Mouse (Mus musculus): ENCODE data around the gene Ywhag.

Ywhag gene

GRCm38 (mm10) chr5:135968781-135969180 lies 34.4 kb upstream of the Ywhag start:
- Histone ChIP-seq H3K9me3 (ENCODE audit: low read length) (no peaks in the 10 kb centered on the region), H3K4me1 (replicated peaks; ENCODE audit: low read depth, low read length) (peaks cover 72% of the 10 kb centered on the region), H3K4me3 (replicated peaks; ENCODE audit: low read length) (no peak overlapping the region), H3K27me3 (ENCODE audit: insufficient read depth, low read length) (no peaks in the 10 kb centered on the region), H3K36me3 (ENCODE audit: insufficient read depth, low read length) (no peaks in the 10 kb centered on the region)
- no peak for TF ChIP-seq NANOG (IDR thresholded peaks at IDR 0.05; ENCODE audit: borderline replicate concordance, low read length)
- peak; percentile 100 for TF ChIP-seq CTCF (conservative IDR thresholded peaks at IDR 0.05; ENCODE audit: low read length)
- TF ChIP-seq POU5F1 (IDR thresholded peaks at IDR 0.05; ENCODE audit: borderline replicate concordance, low read length), result no peak

GRCm38 (mm10) chr5:135966866-135967265 lies 32.5 kb upstream of the Ywhag start:
- no peaks in the 10 kb centered on the region for H3K9me3 ChIP-seq (ENCODE audit: low read length)
- H3K27me3 ChIP-seq (ENCODE audit: insufficient read depth, low read length), result no peaks in the 10 kb centered on the region
- no peak for TF ChIP-seq POU5F1 (IDR thresholded peaks at IDR 0.05; ENCODE audit: borderline replicate concordance, low read length)
- peak; percentile 80 for TF ChIP-seq CTCF (conservative IDR thresholded peaks at IDR 0.05; ENCODE audit: low read length)
- no peak for TF ChIP-seq NANOG (IDR thresholded peaks at IDR 0.05; ENCODE audit: borderline replicate concordance, low read length)
- no peak overlapping the region for H3K4me3 ChIP-seq (replicated peaks; ENCODE audit: low read length)
- no peaks in the 10 kb centered on the region for H3K36me3 ChIP-seq (ENCODE audit: insufficient read depth, low read length)
- peaks cover 60% of the 10 kb centered on the region for H3K4me1 ChIP-seq (replicated peaks; ENCODE audit: low read depth, low read length)

GRCm38 (mm10) chr5:135965501-135965930 lies 31.1 kb upstream of the Ywhag start:
- peaks cover 69% of the 10 kb centered on the region for H3K4me1 ChIP-seq (replicated peaks; ENCODE audit: low read depth, low read length)
- peaks cover 9% of the 10 kb centered on the region for H3K36me3 ChIP-seq (ENCODE audit: insufficient read depth, low read length)
- H3K27me3 ChIP-seq (ENCODE audit: insufficient read depth, low read length), result no peaks in the 10 kb centered on the region
- no peaks in the 10 kb centered on the region for H3K9me3 ChIP-seq (ENCODE audit: low read length)
- TF ChIP-seq NANOG (IDR thresholded peaks at IDR 0.05; ENCODE audit: borderline replicate concordance, low read length) (no peak), CTCF (conservative IDR thresholded peaks at IDR 0.05; ENCODE audit: low read length) (no peak), POU5F1 (IDR thresholded peaks at IDR 0.05; ENCODE audit: borderline replicate concordance, low read length) (no peak)
- H3K4me3 ChIP-seq (replicated peaks; ENCODE audit: low read length), result peak overlapping the region; percentile 77

GRCm38 (mm10) chr5:135963280-135963627 lies 28.8 kb upstream of the Ywhag start:
- TF ChIP-seq CTCF (conservative IDR thresholded peaks at IDR 0.05; ENCODE audit: low read length), result no peak
- TF ChIP-seq POU5F1 (IDR thresholded peaks at IDR 0.05; ENCODE audit: borderline replicate concordance, low read length), result no peak
- TF ChIP-seq NANOG (IDR thresholded peaks at IDR 0.05; ENCODE audit: borderline replicate concordance, low read length), result no peak
- Histone ChIP-seq H3K27me3 (ENCODE audit: insufficient read depth, low read length) (no peaks in the 10 kb centered on the region), H3K4me1 (replicated peaks; ENCODE audit: low read depth, low read length) (peaks cover 76% of the 10 kb centered on the region), H3K4me3 (replicated peaks; ENCODE audit: low read length) (peak overlapping the region; percentile 88), H3K36me3 (ENCODE audit: insufficient read depth, low read length) (peaks cover 12% of the 10 kb centered on the region), H3K9me3 (ENCODE audit: low read length) (peaks cover 2% of the 10 kb centered on the region; the same call in 1 of the 2 replicates)

GRCm38 (mm10) chr5:135962492-135963279 lies 28.3 kb upstream of the Ywhag start:
- no peaks in the 10 kb centered on the region for H3K27me3 ChIP-seq (ENCODE audit: insufficient read depth, low read length)
- H3K4me3 ChIP-seq (replicated peaks; ENCODE audit: low read length), result peak overlapping the region; percentile 88
- no peak for TF ChIP-seq NANOG (IDR thresholded peaks at IDR 0.05; ENCODE audit: borderline replicate concordance, low read length)
- TF ChIP-seq CTCF (conservative IDR thresholded peaks at IDR 0.05; ENCODE audit: low read length), result no peak
- TF ChIP-seq POU5F1 (IDR thresholded peaks at IDR 0.05; ENCODE audit: borderline replicate concordance, low read length), result no peak
- peaks cover 12% of the 10 kb centered on the region for H3K36me3 ChIP-seq (ENCODE audit: insufficient read depth, low read length)
- H3K4me1 ChIP-seq (replicated peaks; ENCODE audit: low read depth, low read length), result peaks cover 75% of the 10 kb centered on the region
- H3K9me3 ChIP-seq (ENCODE audit: low read length), result peaks cover 5% of the 10 kb centered on the region; the same call in 1 of the 2 replicates

- H3K36me3 ChIP-seq (ENCODE audit: insufficient read depth, low read length), result peaks cover 12% of the 10 kb centered on the region
- peak overlapping the region; percentile 79 for H3K4me3 ChIP-seq (replicated peaks; ENCODE audit: low read length)
- no peak for TF ChIP-seq CTCF (conservative IDR thresholded peaks at IDR 0.05; ENCODE audit: low read length)
- no peak for TF ChIP-seq POU5F1 (IDR thresholded peaks at IDR 0.05; ENCODE audit: borderline replicate concordance, low read length)
- no peak for TF ChIP-seq NANOG (IDR thresholded peaks at IDR 0.05; ENCODE audit: borderline replicate concordance, low read length)
- H3K4me1 ChIP-seq (replicated peaks; ENCODE audit: low read depth, low read length), result peaks cover 75% of the 10 kb centered on the region
- H3K27me3 ChIP-seq (ENCODE audit: insufficient read depth, low read length), result no peaks in the 10 kb centered on the region
- H3K9me3 ChIP-seq (ENCODE audit: low read length), result peaks cover 5% of the 10 kb centered on the region; the same call in 1 of the 2 replicates
Measured at GRCm38 (mm10) chr5:135962125-135962491, 27.7 kb upstream of the Ywhag start.

DNA sequence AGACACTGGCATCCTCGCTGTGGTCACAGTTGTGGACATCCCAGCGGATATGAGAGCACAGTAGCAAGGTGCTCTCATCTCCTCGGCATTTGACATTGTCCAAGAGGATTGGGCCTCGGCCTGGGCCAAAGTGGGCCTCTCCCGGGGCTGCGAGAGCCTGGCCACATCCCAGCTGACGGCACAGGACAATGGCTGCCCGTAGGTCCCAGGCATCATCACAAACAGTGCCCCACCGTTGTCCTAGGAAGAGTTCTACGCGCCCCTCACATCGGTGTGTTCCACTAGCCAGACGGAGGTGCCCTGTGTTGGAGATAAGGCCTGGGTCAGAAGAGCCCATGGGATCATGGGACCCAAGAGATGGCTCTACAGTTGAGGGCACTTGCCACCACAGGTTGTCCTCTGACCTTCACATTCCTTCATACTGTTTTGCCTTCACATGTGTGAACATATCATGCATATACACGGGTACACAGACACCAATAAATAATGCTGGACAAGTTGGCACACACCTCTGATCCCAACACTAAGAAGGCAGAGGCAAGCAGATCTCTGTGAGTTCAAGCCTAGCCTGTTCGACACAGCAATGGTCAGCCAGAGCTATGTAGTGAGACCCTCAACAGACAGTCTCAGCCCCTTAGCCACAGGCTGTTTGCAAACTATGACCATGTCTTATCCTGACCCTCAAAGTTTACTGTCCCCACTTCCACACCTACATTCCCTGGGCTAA lies 26.7 kb upstream of the Ywhag start:
- Histone ChIP-seq H3K36me3 (ENCODE audit: insufficient read depth, low read length) (peaks cover 12% of the 10 kb centered on the region), H3K4me3 (replicated peaks; ENCODE audit: low read length) (peak overlapping the region; percentile 79), H3K27me3 (ENCODE audit: insufficient read depth, low read length) (no peaks in the 10 kb centered on the region), H3K4me1 (replicated peaks; ENCODE audit: low read depth, low read length) (peaks cover 85% of the 10 kb centered on the region), H3K9me3 (ENCODE audit: low read length) (peaks cover 5% of the 10 kb centered on the region; the same call in 1 of the 2 replicates)
- TF ChIP-seq CTCF (conservative IDR thresholded peaks at IDR 0.05; ENCODE audit: low read length) (no peak), POU5F1 (IDR thresholded peaks at IDR 0.05; ENCODE audit: borderline replicate concordance, low read length) (no peak), NANOG (IDR thresholded peaks at IDR 0.05; ENCODE audit: borderline replicate concordance, low read length) (no peak)

GRCm38 (mm10) chr5:135959911-135960310 lies 25.5 kb upstream of the Ywhag start:
- peaks cover 12% of the 10 kb centered on the region for H3K36me3 ChIP-seq (ENCODE audit: insufficient read depth, low read length)
- TF ChIP-seq POU5F1 (IDR thresholded peaks at IDR 0.05; ENCODE audit: borderline replicate concordance, low read length), result no peak
- no peak for TF ChIP-seq CTCF (conservative IDR thresholded peaks at IDR 0.05; ENCODE audit: low read length)
- no peak for TF ChIP-seq NANOG (IDR thresholded peaks at IDR 0.05; ENCODE audit: borderline replicate concordance, low read length)
- peaks cover 84% of the 10 kb centered on the region for H3K4me1 ChIP-seq (replicated peaks; ENCODE audit: low read depth, low read length)
- H3K4me3 ChIP-seq (replicated peaks; ENCODE audit: low read length), result peak overlapping the region; percentile 79
- H3K27me3 ChIP-seq (ENCODE audit: insufficient read depth, low read length), result no peaks in the 10 kb centered on the region
- H3K9me3 ChIP-seq (ENCODE audit: low read length), result peaks cover 5% of the 10 kb centered on the region; the same call in 1 of the 2 replicates
